Mouse (Mus musculus): ENCODE data around the gene Trim13.

Gene Trim13

GRCm38 (mm10) chr14:61613319-61613718, 15.3 kb downstream of the Trim13 start:
- no peak for DNase-seq (ENCODE audit: low spot score in 2 of 2)

GRCm38 (mm10) chr14:61620371-61620770, 22.3 kb downstream of the Trim13 start:
- no peak for DNase-seq (ENCODE audit: low spot score in 2 of 2)

- DNase-seq (ENCODE audit: low spot score in 2 of 2): no peak
These were observed 37.9 kb downstream of the Trim13 start for GRCm38 (mm10) chr14:61635969-61636368.

DNA sequence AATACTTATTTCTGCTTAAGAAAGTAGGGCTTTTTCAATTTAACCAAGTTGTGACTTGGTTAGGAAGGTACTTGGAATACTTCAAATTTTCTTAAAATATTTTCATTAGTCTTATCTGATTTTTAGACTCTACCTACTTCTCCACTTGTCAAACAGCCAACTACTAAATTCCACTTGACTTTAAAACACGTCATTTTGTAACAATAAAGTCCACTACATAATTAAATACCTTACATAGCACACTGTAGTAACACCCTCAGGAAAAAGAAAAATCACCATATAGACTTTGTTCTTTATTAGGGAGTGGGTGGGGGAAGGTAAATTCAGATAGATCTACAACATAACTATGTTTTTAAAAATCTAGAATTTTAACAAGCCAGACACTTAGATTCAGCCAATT, 44.6 kb downstream of the Trim13 start:
- no peak for DNase-seq (ENCODE audit: low spot score in 2 of 2)

GRCm38 (mm10) chr14:61645547-61645946, 47.5 kb downstream of the Trim13 start:
- no peak for DNase-seq (ENCODE audit: low spot score in 2 of 2)

GRCm38 (mm10) chr14:61647182-61647880, 49.3 kb downstream of the Trim13 start:
- peak in 1 of 2 experiments; percentile 48 for DNase-seq (ENCODE audit: low spot score in 2 of 2)

GRCm38 (mm10) chr14:61647881-61648684, 50.0 kb downstream of the Trim13 start:
- DNase-seq (ENCODE audit: low spot score in 2 of 2): peak; percentile 10 to 41

GRCm38 (mm10) chr14:61648685-61649504, 50.8 kb downstream of the Trim13 start:
- DNase-seq (ENCODE audit: low spot score in 2 of 2): peak; percentile 85 to 94

DNA sequence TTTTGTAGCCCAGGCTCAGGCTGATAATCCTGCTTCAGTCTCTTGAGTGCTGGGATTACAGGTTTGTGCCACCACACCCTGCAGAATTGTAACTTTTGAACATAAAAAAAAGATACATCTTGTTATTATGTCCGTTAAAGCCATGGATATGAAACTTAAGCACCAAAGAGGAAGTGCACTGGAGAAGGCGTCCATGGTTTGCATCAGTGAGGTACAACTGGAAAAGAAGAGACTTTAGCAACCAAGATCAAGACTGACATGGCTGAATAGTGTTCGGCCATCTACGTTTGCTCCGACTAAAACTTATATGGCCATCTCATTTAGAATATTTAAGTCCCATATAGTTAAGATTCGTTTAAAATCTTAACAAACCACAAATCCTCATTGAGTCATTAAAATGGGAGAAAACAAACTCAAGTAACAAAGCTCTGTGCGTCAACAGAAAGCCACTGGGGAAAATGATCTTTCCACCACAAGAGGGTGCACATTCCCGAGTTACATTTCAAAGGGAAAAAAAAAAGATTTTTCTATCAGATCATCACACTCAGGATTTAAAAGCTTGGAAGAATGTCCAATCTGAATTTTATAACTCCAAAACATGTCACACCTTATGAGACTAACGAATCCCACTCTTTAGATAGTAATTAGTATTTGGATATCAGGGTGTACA, 52.4 kb downstream of the Trim13 start:
- no peak for DNase-seq (ENCODE audit: low spot score in 2 of 2)

All from urinary bladder, adult 18-20 months (tissue).